Mouse (Mus musculus) liver, embryonic 13.5 days (tissue): ENCODE data around the gene Uqcrq. TPM values are rescaled to one million over a fixed set of nuclear protein-coding genes. Genes with fewer than 3 reads are reported as not detected.
A peak's percentile ranks its signal among the peaks of the same experiment; 100 is the strongest.

Experiments
- ATAC-seq: fragments of 200-750 bp; cut with Nextera tagmentation; 2 replicates; pipeline ENCODE4 v1.8.0; 2017; ENCODE audit warnings: low read depth, mild to moderate bottlenecking, moderate number of reproducible peaks, moderate library complexity
- DNase-seq: peaks from one replicate; pipeline ENCODE4 v3.0.0; 2022
- H3K27ac ChIP-seq: fragments of 300-500 bp; sonication (generic); 2 replicates; pipeline ENCODE4 v1.5.1; 2015; ENCODE audit warnings: moderate library complexity, mild to moderate bottlenecking, inconsistent platforms
- H3K27me3 ChIP-seq: fragments of 300-500 bp; sonication (generic); 2 replicates; pipeline ENCODE4 v1.6.1; 2015; ENCODE audit warnings: mild to moderate bottlenecking, inconsistent platforms
- H3K36me3 ChIP-seq: fragments of 300-500 bp; sonication (generic); 2 replicates; pipeline ENCODE4 v1.6.1; 2015; ENCODE audit warnings: mild to moderate bottlenecking, inconsistent platforms
- H3K4me1 ChIP-seq: fragments of 300-500 bp; sonication (generic); replicated peaks from 2 replicates; pipeline ENCODE4 v1.6.1; 2015; ENCODE audit warnings: inconsistent platforms
- H3K4me2 ChIP-seq: fragments of 300-500 bp; sonication (generic); 2 replicates; pipeline ENCODE4 v1.6.1; 2015; ENCODE audit warnings: inconsistent platforms, mild to moderate bottlenecking, moderate library complexity
- H3K4me3 ChIP-seq: fragments of 300-500 bp; sonication (generic); replicated peaks from 2 replicates; pipeline ENCODE4 v1.5.1; 2015; ENCODE audit warnings: mild to moderate bottlenecking, inconsistent platforms
- H3K9ac ChIP-seq: fragments of 300-500 bp; sonication (generic); 2 replicates; pipeline ENCODE4 v1.6.1; 2015; ENCODE audit warnings: mild to moderate bottlenecking, inconsistent platforms
- H3K9me3 ChIP-seq: fragments of 300-500 bp; sonication (generic); replicated peaks from 2 replicates; pipeline ENCODE4 v1.6.1; 2016; ENCODE audit warnings: inconsistent platforms
- WGBS: fragments of 180-500 bp; shearing (Covaris S2); methylation state at CpG from one replicate; pipeline ENCODE4 v1.1.7; 2015; ENCODE audit not compliant: insufficient replicate concordance; 5-methylcytosine and 5-hydroxymethylcytosine counted together
- polyA plus RNA-seq: library from polyadenylated mRNA; unstranded; fragments of >200 nt; fragmentation: Nextera tagmentation; extraction: Ambion mirVana; gene quantifications from 2 replicates; pipeline ENCODE4 v1.2.1, GENCODE M21; 2015

Uqcrq gene
- polyA plus RNA-seq, result 611 and 667 TPM in 2 replicates

DNA sequence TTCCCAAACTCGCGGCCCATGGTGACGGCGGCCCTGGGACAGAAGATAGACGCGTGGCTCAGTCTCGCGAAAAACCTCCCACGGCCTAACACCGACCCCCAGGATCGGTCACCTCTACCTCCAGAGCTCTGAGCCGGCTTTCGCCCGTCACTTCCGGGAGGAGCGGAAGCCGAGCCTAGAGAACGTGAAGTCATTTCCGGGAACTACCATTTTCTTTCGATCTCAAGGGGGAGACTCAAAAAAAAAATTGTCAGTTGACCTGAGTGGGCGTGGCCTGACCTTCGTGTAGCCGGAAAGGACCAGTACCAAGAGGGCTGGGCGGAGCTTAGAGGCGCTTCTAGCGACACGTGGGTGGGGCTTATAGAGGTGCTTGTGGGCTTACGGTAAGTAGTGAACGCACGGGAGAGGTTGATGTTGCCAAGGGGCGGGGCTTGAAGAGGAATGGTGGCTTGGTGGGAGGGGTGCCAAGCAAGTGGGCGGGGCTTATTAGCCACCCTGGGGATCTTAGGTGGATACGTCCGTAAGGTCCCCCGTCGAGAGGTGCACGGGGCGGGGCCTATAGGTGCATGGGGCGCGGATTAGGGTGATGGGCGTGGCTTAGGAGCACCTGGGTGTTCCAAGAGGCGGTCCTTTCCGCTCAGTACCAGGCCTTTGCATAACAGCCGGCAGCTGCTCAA, at the start of gene Uqcrq, which contains the start of gene Gdf9:
Gene Uqcrq, minus strand, starts transcription at position 162 of the 677 bp plus-strand sequence.
Gene Gdf9, plus strand, starts transcription at position 354 of the 677 bp plus-strand sequence.
- DNase-seq (peak; percentile 100), ATAC-seq (peak; percentile 90)
- peak within 1 kb of the TSS; percentile 89 for H3K9ac ChIP-seq
- peak within 1 kb of the TSS; percentile 84 for H3K4me3 ChIP-seq
- peak within 1 kb of the TSS; percentile 85 for H3K4me2 ChIP-seq
- H3K9me3 ChIP-seq, result no peaks in the 10 kb centered on the region
- H3K4me1 ChIP-seq, result peaks cover 52% of the 10 kb centered on the region
- peak within 1 kb of the TSS; percentile 88 for H3K27ac ChIP-seq
- WGBS, result under 1% methylated on average over 44 of the region's 44 CpGs
- no peaks in the 10 kb centered on the region for H3K27me3 ChIP-seq
- peaks cover 20% of the 10 kb centered on the region for H3K36me3 ChIP-seq

- Histone ChIP-seq H3K9ac (peak within 1 kb of the TSS; percentile 85), H3K4me3 (peak within 1 kb of the TSS; percentile 78), H3K9me3 (no peaks in the 10 kb centered on the region), H3K4me1 (peaks cover 70% of the 10 kb centered on the region), H3K4me2 (peak within 1 kb of the TSS; percentile 95), H3K36me3 (peaks cover 9% of the 10 kb centered on the region; the same call in 1 of the 2 replicates), H3K27me3 (peaks cover 54% of the 10 kb centered on the region), H3K27ac (peak within 1 kb of the TSS; percentile 98)
- peak; percentile 61 for DNase-seq
- 3% methylated on average over 40 of the region's 40 CpGs for WGBS
- peak; percentile 63 for ATAC-seq
These were observed 49.2 kb upstream of the Uqcrq start, which contains the start of the genes Gm9945 and Sowaha for GRCm38 (mm10) chr11:53479783-53480301. Gene Gm9945, plus strand, starts transcription at chr11:53480166. Gene Sowaha, minus strand, starts transcription at chr11:53480274.

DNA sequence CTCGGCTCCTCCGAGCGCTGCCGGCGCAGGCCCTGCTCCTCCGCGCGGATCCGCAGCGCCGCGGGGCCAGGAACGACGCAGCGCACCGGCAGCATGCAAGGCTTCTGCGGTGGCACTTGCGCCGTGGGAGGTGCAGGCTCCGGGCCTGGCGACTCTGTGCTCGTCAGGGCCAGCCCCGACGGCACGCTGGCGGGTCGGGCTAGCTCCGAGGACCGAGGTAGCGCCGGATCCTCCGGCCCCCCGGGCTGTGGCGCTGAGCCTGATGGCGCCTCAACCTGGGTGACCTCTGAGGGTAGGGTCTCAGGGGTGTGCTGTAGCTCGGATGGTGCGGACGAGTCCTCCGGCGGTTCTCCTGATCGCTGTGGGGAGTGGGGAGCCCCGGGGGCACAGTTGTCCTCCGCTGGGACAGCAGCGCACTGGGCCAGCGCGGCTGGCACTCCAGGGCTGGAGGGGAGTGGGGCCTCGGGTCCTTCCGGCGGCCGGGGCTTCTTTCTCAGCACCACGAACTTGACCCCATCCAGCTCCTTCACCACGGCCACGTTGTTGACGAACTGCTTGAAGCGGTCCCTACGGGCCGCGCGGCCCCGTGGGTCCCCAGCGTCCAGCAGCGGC, 48.6 kb upstream of the Uqcrq start:
- DNase-seq (no peak), ATAC-seq (no peak)
- Histone ChIP-seq H3K4me2 (peak overlapping the region; percentile 95), H3K9ac (peak overlapping the region; percentile 85), H3K27ac (peak overlapping the region; percentile 98), H3K4me3 (peak overlapping the region; percentile 78), H3K4me1 (peaks cover 64% of the 10 kb centered on the region), H3K9me3 (no peaks in the 10 kb centered on the region), H3K36me3 (peaks cover 9% of the 10 kb centered on the region; the same call in 1 of the 2 replicates), H3K27me3 (peaks cover 59% of the 10 kb centered on the region)
- WGBS, result 2% methylated on average over 62 of the region's 62 CpGs

- ATAC-seq (no peak), DNase-seq (no peak)
- peak overlapping the region; percentile 98 for H3K27ac ChIP-seq
- peak overlapping the region; percentile 95 for H3K4me2 ChIP-seq
- H3K27me3 ChIP-seq, result peaks cover 66% of the 10 kb centered on the region
- peaks cover 9% of the 10 kb centered on the region; the same call in 1 of the 2 replicates for H3K36me3 ChIP-seq
- peak overlapping the region; percentile 78 for H3K4me3 ChIP-seq
- peaks cover 57% of the 10 kb centered on the region for H3K4me1 ChIP-seq
- no peaks in the 10 kb centered on the region for H3K9me3 ChIP-seq
- peak overlapping the region; percentile 85 for H3K9ac ChIP-seq
- 8% methylated on average over 79 of the region's 79 CpGs for WGBS
These were observed 47.9 kb upstream of the Uqcrq start for GRCm38 (mm10) chr11:53478383-53479170.

- Histone ChIP-seq H3K9me3 (no peaks in the 10 kb centered on the region), H3K27ac (0 out of 2 replicates have a peak overlapping the region, but pooled peaks have one; percentile 98), H3K4me2 (peak overlapping the region; percentile 95), H3K4me3 (peak overlapping the region; percentile 78), H3K4me1 (peaks cover 50% of the 10 kb centered on the region), H3K9ac (peak overlapping the region; percentile 85), H3K27me3 (peaks cover 74% of the 10 kb centered on the region), H3K36me3 (peaks cover 9% of the 10 kb centered on the region; the same call in 1 of the 2 replicates)
- no peak for DNase-seq
- no peak for ATAC-seq
- 23% methylated on average over 7 of the region's 7 CpGs for WGBS
These were observed 47.2 kb upstream of the Uqcrq start for GRCm38 (mm10) chr11:53477833-53478232.

DNA sequence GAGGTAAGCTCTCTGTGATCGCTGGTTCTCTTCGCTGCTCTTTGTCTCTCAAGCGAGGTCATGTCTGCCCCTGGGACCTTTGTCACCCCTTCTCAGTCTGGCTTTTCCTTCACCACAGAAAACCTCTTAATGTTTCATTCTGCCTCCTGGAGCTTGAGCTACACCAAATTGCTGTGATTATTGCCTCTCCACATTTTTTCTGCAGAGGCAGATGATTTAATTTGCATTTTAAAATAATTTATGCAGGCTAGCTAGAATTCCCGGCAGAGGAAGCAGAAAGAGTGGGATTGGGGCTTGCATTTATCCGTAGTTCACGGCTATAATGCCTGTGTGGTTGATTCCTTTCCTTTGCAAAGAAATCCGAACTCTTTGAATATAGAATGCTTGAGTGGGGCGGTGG, 45.0 kb upstream of the Uqcrq start:
- Histone ChIP-seq H3K9ac (no peak overlapping the region), H3K4me1 (peaks cover 30% of the 10 kb centered on the region), H3K36me3 (peaks cover 9% of the 10 kb centered on the region; the same call in 1 of the 2 replicates), H3K27ac (no peak overlapping the region), H3K4me3 (no peak overlapping the region), H3K9me3 (no peaks in the 10 kb centered on the region), H3K4me2 (no peak overlapping the region), H3K27me3 (peaks cover 94% of the 10 kb centered on the region)
- DNase-seq (no peak), ATAC-seq (no peak)
- WGBS, result 36% methylated on average over 8 of the region's 8 CpGs

DNA sequence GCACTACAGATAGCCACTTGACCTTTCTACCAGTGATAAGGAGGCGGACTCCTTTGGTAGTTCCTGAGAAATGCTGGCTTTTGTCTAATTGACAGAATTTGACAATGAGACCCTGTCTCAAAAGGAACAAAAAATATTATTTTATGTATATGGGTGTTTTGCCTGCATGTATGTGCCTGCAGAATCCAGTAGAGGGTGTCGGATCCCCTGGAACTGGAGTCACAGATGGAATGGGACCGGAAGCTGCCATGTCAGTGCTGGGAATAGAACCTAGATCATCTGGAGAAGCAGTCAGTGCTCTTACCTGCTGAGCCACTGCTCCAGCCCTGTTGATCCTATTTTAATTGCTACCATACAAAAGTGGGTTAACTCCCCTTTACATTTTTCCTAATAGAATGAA, 42.1 kb upstream of the Uqcrq start:
- H3K9me3 ChIP-seq, result no peaks in the 10 kb centered on the region
- no peak overlapping the region for H3K9ac ChIP-seq
- peaks cover 92% of the 10 kb centered on the region for H3K27me3 ChIP-seq
- H3K36me3 ChIP-seq, result peaks cover under 1% of the 10 kb centered on the region; the same call in 1 of the 2 replicates
- H3K4me3 ChIP-seq, result no peak overlapping the region
- H3K4me2 ChIP-seq, result no peak overlapping the region
- H3K27ac ChIP-seq, result no peak overlapping the region
- ATAC-seq (no peak), DNase-seq (no peak)
- WGBS, result 68% methylated on average over 3 of the region's 3 CpGs
- H3K4me1 ChIP-seq, result peaks cover 12% of the 10 kb centered on the region

GRCm38 (mm10) chr11:53469968-53470695, 39.5 kb upstream of the Uqcrq start, which contains the start of gene Gm9837:
Gene Gm9837, minus strand, starts transcription at chr11:53470479.
- no peaks in the 10 kb centered on the region for H3K36me3 ChIP-seq
- H3K4me2 ChIP-seq, result peak within 1 kb of the TSS; percentile 28; the same call in 1 of the 2 replicates
- H3K27ac ChIP-seq, result no peak within 1 kb of the TSS
- peak; percentile 71 for DNase-seq
- 6% methylated on average over 29 of the region's 29 CpGs for WGBS
- no peaks in the 10 kb centered on the region for H3K9me3 ChIP-seq
- peaks cover 21% of the 10 kb centered on the region for H3K4me1 ChIP-seq
- H3K9ac ChIP-seq, result peak within 1 kb of the TSS; percentile 4; the same call in 1 of the 2 replicates
- peaks cover 93% of the 10 kb centered on the region for H3K27me3 ChIP-seq
- no peak within 1 kb of the TSS for H3K4me3 ChIP-seq
- peak; percentile 75 for ATAC-seq

DNA sequence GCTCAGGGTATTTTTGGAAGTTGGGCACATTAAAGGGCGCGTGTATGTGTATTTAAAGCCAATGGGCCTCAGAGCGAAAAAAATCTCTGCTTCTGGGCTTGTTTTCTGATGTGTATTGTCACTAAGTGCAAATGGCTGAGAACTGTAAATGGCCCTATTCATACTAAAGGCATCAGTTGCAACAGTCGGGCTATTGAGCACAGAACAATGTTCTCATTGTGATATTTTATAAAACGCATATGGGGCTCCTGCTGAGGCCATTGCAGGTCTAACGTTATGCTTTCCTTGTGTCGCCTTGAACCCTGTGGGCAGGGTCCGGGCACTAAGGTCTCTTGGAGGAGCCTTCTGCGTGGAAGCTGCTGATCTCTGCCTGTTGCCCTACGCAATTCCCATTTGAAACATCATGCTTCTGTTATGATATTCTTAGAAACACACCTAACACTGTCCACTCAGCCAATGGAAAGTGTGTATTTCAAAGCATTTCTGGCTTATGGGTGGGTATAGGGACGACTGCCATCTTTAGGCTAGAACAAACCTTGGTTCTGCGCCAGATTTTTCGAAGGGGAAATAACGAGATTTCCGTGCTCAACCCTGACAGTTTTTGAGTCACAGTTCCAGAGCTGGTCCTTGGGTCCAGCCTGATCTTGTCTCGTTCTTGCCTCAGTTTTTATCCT, 38.8 kb upstream of the Uqcrq start:
- Histone ChIP-seq H3K4me1 (peaks cover 21% of the 10 kb centered on the region), H3K27me3 (peaks cover 93% of the 10 kb centered on the region), H3K4me3 (no peak overlapping the region), H3K36me3 (no peaks in the 10 kb centered on the region), H3K27ac (no peak overlapping the region), H3K9ac (no peak overlapping the region), H3K9me3 (no peaks in the 10 kb centered on the region), H3K4me2 (no peak overlapping the region)
- ATAC-seq, result no peak
- no peak for DNase-seq
- WGBS, result 42% methylated on average over 16 of the region's 16 CpGs
